Mouse (Mus musculus): ENCODE measurements around the gene Gmpr.

- no peak for TF ChIP-seq CEBPB (IDR thresholded peaks at IDR 0.05; ENCODE audit: insufficient read depth, poor library complexity, severe bottlenecking)
- no peak for TF ChIP-seq POLR2A (IDR thresholded peaks at IDR 0.05; ENCODE audit: insufficient read length, low read depth)
- TF ChIP-seq MAX (IDR thresholded peaks at IDR 0.05; ENCODE audit: low read depth): no peak
Measured at GRCm38 (mm10) chr13:45479951-45480350, 27.3 kb upstream of the Gmpr start.

Measured in myocyte (in vitro differentiated cells).